ENCODE assay signal across 13 mouse cellular contexts in genomic region chr17:14141669-14142068, GRCm38 (mm10).
"Had no signal": no experiment of that assay in that cellular context is flagged by ENCODE, and none has a peak within 500 bp of the region (broad histone marks: within the 10 kb centered on the region; RNA-seq: fewer than 3 reads in every experiment).

No protein-coding gene starts in this region.

- H3K4me3 ChIP-seq: layer of hippocampus, adult 2 months; limb, embryonic 12.5 days; liver, embryonic 13.5 days; lung, embryonic 15.5 days had no signal

- ATAC-seq: liver, postnatal 0 days had no signal

- H3K27me3 ChIP-seq: limb, embryonic 12.5 days; liver, embryonic 13.5 days; lung, embryonic 15.5 days had no signal

- H3K4me1 ChIP-seq: liver, embryonic 13.5 days had no signal

- H3K9me3 ChIP-seq: limb, embryonic 12.5 days; liver, embryonic 13.5 days; lung, embryonic 15.5 days had no signal

- H3K9ac ChIP-seq: limb, embryonic 12.5 days; liver, embryonic 13.5 days; liver, postnatal 0 days; lung, embryonic 15.5 days had no signal

- DNase-seq: kidney, adult 18-20 months; kidney, postnatal 10 days; kidney, postnatal 4 days; liver; liver, embryonic 13.5 days; liver, postnatal 0 days; lung, postnatal 14 days; thymus, adult 18-20 months; thymus, postnatal 25 days had no signal

- H3K27ac ChIP-seq: layer of hippocampus, adult 2 months; limb, embryonic 12.5 days; liver, embryonic 13.5 days; lung, embryonic 15.5 days; stomach, postnatal 0 days had no signal

- H3K4me2 ChIP-seq: limb, embryonic 12.5 days; liver, embryonic 13.5 days; lung, embryonic 15.5 days had no signal

- H3K36me3 ChIP-seq: limb, embryonic 12.5 days; liver, embryonic 13.5 days; lung, embryonic 15.5 days had no signal
